Mouse (Mus musculus) liver, postnatal 0 days (tissue): ENCODE data around the gene Myo18a. TPM values are rescaled to one million over a fixed set of nuclear protein-coding genes. Genes with fewer than 3 reads are reported as not detected.
A peak's percentile ranks its signal among the peaks of the same experiment; 100 is the strongest.
"Not testable (repeated sequence)": the region's sequence is repeated elsewhere in the genome, so short reads cannot be mapped to it uniquely, and the experiment has no call there.

ENCODE experiments used
- ATAC-seq: fragments of 200-750 bp; cut with Nextera tagmentation; 2 replicates; pipeline ENCODE4 v1.8.0; 2017; ENCODE audit warnings: mild to moderate bottlenecking, moderate library complexity
- DNase-seq: peaks from one replicate; pipeline ENCODE4 v3.0.0-alpha.2; 2016
- H3K27ac ChIP-seq: fragments of 300-500 bp; sonication (generic); 2 replicates; pipeline ENCODE4 v1.5.1; 2014; ENCODE audit warnings: antibody characterized with exemption, moderate library complexity, mild to moderate bottlenecking, low read depth
- H3K27me3 ChIP-seq: fragments of 300-500 bp; sonication (generic); 2 replicates; pipeline ENCODE4 v1.6.1; 2014; ENCODE audit warnings: low read length, control low read depth, mixed read lengths; ENCODE audit not compliant: insufficient read depth
- H3K36me3 ChIP-seq: fragments of 300-500 bp; sonication (generic); replicated peaks from 2 replicates; pipeline ENCODE4 v1.6.1; 2014; ENCODE audit warnings: mild to moderate bottlenecking, control low read depth, low read length, moderate library complexity, mixed read lengths; ENCODE audit not compliant: insufficient read depth
- H3K4me1 ChIP-seq: fragments of 300-500 bp; sonication (generic); 2 replicates; pipeline ENCODE4 v1.6.1; 2014; ENCODE audit warnings: antibody characterized with exemption, mild to moderate bottlenecking, control low read depth; ENCODE audit not compliant: insufficient read depth
- H3K4me2 ChIP-seq: fragments of 300-500 bp; sonication (generic); 2 replicates; pipeline ENCODE4 v1.6.1; 2014; ENCODE audit warnings: low read depth, mild to moderate bottlenecking, low read length, moderate library complexity, mixed read lengths
- H3K4me3 ChIP-seq: fragments of 300-500 bp; sonication (generic); 2 replicates; pipeline ENCODE4 v1.5.1; 2014; ENCODE audit warnings: low read depth, low read length
- H3K9ac ChIP-seq: fragments of 300-500 bp; sonication (generic); replicated peaks from 2 replicates; pipeline ENCODE4 v1.6.1; 2014; ENCODE audit warnings: mild to moderate bottlenecking, moderate library complexity
- H3K9me3 ChIP-seq: fragments of 300-500 bp; sonication (generic); 2 replicates; pipeline ENCODE4 v1.6.1; 2016; ENCODE audit warnings: mild to moderate bottlenecking, control low read depth, low read length, mixed read lengths
- CTCF ChIP-seq: sonication (generic); IDR thresholded peaks from 2 replicates; pipeline ENCODE4 v1.5.1; 2016; ENCODE audit warnings: antibody characterized with exemption, low read depth
- EP300 ChIP-seq: IDR thresholded peaks from 2 replicates; pipeline ENCODE4 v1.6.1; 2016; ENCODE audit warnings: antibody characterized with exemption, low read depth, mild to moderate bottlenecking
- WGBS: fragments of 180-500 bp; shearing (Covaris S2); extraction: QIAGEN DNeasy Blood & Tissue Kit; methylation state at CpG from one replicate; pipeline ENCODE4 v1.1.7; 2014; ENCODE audit not compliant: insufficient replicate concordance; 5-methylcytosine and 5-hydroxymethylcytosine counted together
- polyA plus RNA-seq: library from polyadenylated mRNA; unstranded; fragments of >200 nt; fragmentation: Nextera tagmentation; extraction: Ambion mirVana; gene quantifications from 2 replicates; pipeline ENCODE4 v1.2.1, GENCODE M21; 2015

Gene Myo18a
- polyA plus RNA-seq, 1 experiment from 2014 or later, result 10.4 TPM

GRCm38 (mm10) chr11:77728587-77728986 lies 34.5 kb upstream of the Myo18a start:
- TF ChIP-seq EP300 (no peak), CTCF (no peak)
- ATAC-seq, result no peak
- DNase-seq, result peak; percentile 40

GRCm38 (mm10) chr11:77737289-77737688 lies 25.8 kb upstream of the Myo18a start:
- no peaks in the 10 kb centered on the region for H3K4me1 ChIP-seq
- WGBS, result 1% methylated on average over 6 of the region's 6 CpGs
- DNase-seq (peak; percentile 86), ATAC-seq (no peak)
- H3K36me3 ChIP-seq, result no peaks in the 10 kb centered on the region
- H3K27me3 ChIP-seq, result no peaks in the 10 kb centered on the region
- H3K4me2 ChIP-seq, result no peak overlapping the region
- H3K9ac ChIP-seq, result no peak overlapping the region
- no peak overlapping the region for H3K4me3 ChIP-seq
- no peaks in the 10 kb centered on the region for H3K9me3 ChIP-seq
- TF ChIP-seq CTCF, result peak; percentile 97
- no peak for TF ChIP-seq EP300
- H3K27ac ChIP-seq, result no peak overlapping the region

More at GRCm38 (mm10) chr11:77728587-77728986, 34.5 kb upstream of the Myo18a start:
- no peak overlapping the region for H3K27ac ChIP-seq
- no peak overlapping the region for H3K4me2 ChIP-seq
- no peaks in the 10 kb centered on the region for H3K9me3 ChIP-seq
- H3K9ac ChIP-seq, result no peak overlapping the region
- H3K4me3 ChIP-seq, result no peak overlapping the region
- H3K36me3 ChIP-seq, result no peaks in the 10 kb centered on the region
- no peaks in the 10 kb centered on the region for H3K27me3 ChIP-seq
- H3K4me1 ChIP-seq, result no peaks in the 10 kb centered on the region
- WGBS, result 51% methylated on average over 2 of the region's 2 CpGs

GRCm38 (mm10) chr11:77738555-77738954 lies 24.5 kb upstream of the Myo18a start:
- H3K27ac ChIP-seq, result no peak overlapping the region
- H3K4me2 ChIP-seq, result no peak overlapping the region
- no peaks in the 10 kb centered on the region for H3K36me3 ChIP-seq
- no peaks in the 10 kb centered on the region for H3K27me3 ChIP-seq
- H3K4me3 ChIP-seq, result no peak overlapping the region
- WGBS, result 68% methylated on average over 7 of the region's 7 CpGs
- TF ChIP-seq CTCF (no peak), EP300 (no peak)
- DNase-seq (no peak), ATAC-seq (no peak)
- no peaks in the 10 kb centered on the region for H3K4me1 ChIP-seq
- H3K9me3 ChIP-seq, result no peaks in the 10 kb centered on the region
- no peak overlapping the region for H3K9ac ChIP-seq

GRCm38 (mm10) chr11:77743966-77744365 lies 19.1 kb upstream of the Myo18a start:
- Histone ChIP-seq H3K4me2 (no peak overlapping the region), H3K27ac (no peak overlapping the region), H3K9me3 (no peaks in the 10 kb centered on the region), H3K36me3 (no peaks in the 10 kb centered on the region), H3K4me3 (no peak overlapping the region), H3K4me1 (no peaks in the 10 kb centered on the region), H3K9ac (no peak overlapping the region), H3K27me3 (no peaks in the 10 kb centered on the region)
- WGBS, result 34% methylated on average over 6 of the region's 6 CpGs
- peak; percentile 59 for DNase-seq
- ATAC-seq, result no peak
- TF ChIP-seq EP300, result no peak
- TF ChIP-seq CTCF, result peak; percentile 65

GRCm38 (mm10) chr11:77746652-77747051 lies 16.4 kb upstream of the Myo18a start:
- 64% methylated on average over 4 of the region's 4 CpGs for WGBS
- Histone ChIP-seq H3K36me3 (no peaks in the 10 kb centered on the region), H3K27ac (no peak overlapping the region), H3K4me1 (no peaks in the 10 kb centered on the region; the same call in 1 of the 2 replicates), H3K9me3 (no peaks in the 10 kb centered on the region), H3K9ac (no peak overlapping the region), H3K4me2 (no peak overlapping the region), H3K4me3 (no peak overlapping the region), H3K27me3 (no peaks in the 10 kb centered on the region)
- TF ChIP-seq CTCF, result no peak
- no peak for TF ChIP-seq EP300
- no peak for DNase-seq
- no peak for ATAC-seq

GRCm38 (mm10) chr11:77747103-77747502 lies 15.9 kb upstream of the Myo18a start:
- not testable (repeated sequence) for H3K9me3 ChIP-seq, H3K9ac ChIP-seq, H3K36me3 ChIP-seq, H3K4me1 ChIP-seq, DNase-seq, H3K4me2 ChIP-seq, H3K27ac ChIP-seq, H3K4me3 ChIP-seq, H3K27me3 ChIP-seq, ATAC-seq
- WGBS, result 82% methylated on average over 13 of the region's 15 CpGs

GRCm38 (mm10) chr11:77748996-77749395 lies 14.1 kb upstream of the Myo18a start:
- peaks cover 13% of the 10 kb centered on the region for H3K4me1 ChIP-seq
- TF ChIP-seq CTCF (no peak), EP300 (no peak)
- WGBS, result 80% methylated on average over 5 of the region's 5 CpGs
- ATAC-seq, result no peak
- H3K4me3 ChIP-seq, result no peak overlapping the region
- H3K4me2 ChIP-seq, result no peak overlapping the region
- DNase-seq, result no peak
- H3K27me3 ChIP-seq, result no peaks in the 10 kb centered on the region
- no peaks in the 10 kb centered on the region for H3K9me3 ChIP-seq
- H3K27ac ChIP-seq, result no peak overlapping the region
- H3K9ac ChIP-seq, result no peak overlapping the region
- H3K36me3 ChIP-seq, result no peaks in the 10 kb centered on the region
